Mouse (Mus musculus): ENCODE data around the gene Rab26.
A peak's percentile ranks its signal among the peaks of the same experiment; 100 is the strongest.

The Rab26 gene

DNA sequence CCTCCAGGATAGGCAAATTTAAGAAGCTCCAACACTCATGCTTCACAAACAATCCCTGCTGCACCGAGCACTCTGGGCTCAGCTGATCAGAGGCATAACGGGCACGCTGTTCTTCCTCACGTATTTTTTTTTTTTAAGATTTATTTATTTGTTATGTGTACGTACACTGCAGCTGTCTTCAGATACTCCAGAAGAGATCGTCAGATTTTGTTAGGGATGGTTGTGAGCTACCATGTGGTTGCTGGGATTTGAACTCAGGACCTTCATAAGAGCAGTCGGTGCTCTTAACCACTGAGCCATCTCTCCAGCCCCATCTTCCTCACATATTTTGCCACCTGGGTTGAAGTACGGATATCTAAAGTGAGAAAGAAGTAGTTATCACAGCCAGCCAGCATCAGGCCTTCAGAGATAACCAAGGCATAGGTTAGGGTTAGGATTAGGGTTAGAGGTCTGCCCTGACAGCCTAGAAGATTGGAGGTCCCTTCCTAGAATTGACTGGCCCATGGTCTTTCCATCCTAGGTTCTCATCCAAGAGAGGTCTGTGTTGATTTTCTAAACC lies at the start of gene Rab26:
TSS of gene Rab26 (minus strand) at position 51 of the 559 bp plus-strand sequence.
- no peak for DNase-seq

DNA sequence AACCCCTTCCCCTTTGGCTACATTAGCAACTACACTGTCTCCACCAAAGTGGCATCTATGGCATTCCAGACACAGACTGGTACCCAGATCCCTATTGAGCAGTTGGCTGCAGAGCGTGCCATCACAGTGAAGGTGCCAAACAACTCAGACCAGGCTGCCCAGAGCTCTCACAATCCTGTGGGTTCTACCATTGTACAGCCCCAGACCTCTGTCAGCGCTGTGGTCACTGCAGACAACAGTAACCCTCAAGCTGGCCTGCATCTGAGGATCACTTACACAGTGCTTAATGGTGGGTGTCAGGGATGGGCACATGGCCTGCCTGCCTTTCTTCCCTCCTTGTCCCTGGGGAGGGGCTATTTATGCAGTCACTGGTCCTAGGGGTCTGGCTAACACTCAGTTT lies 46.3 kb upstream of the Rab26 start:
- DNase-seq: peak in 1 of 2 experiments; percentile 52

DNA sequence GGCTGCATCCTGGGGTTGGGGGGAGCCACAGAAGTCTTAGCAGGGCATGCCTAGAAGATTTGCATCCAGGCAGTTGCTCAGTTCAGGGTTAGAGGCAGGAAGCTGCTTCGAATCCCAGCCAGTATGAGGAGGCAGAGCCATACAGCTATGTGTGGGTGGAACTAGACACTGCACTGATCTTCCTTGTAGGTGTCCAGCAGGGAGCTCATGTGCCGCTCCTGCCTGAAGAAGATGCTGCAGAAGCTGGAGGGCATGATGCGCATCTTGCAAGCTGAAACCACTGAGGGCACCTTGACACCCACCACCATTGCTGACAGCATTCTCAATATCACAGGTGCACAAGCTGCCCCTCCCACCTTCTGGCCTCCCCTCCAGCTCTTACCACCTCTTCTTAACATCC lies 45.5 kb upstream of the Rab26 start:
- no peak for DNase-seq

DNA sequence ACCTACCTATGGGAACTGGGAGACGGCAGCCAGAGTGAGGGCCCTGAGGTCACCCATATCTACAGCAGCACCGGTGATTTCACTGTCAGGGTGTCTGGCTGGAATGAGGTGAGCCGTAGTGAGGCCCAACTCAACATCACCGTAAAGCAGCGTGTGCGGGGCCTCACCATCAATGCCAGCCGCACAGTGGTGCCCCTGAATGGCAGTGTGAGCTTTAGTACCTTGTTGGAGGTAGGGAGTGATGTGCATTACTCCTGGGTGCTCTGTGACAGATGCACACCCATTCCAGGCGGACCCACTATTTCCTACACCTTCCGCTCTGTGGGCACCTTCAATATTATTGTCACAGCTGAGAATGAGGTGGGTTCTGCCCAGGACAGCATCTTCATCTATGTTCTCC lies 39.8 kb upstream of the Rab26 start:
- DNase-seq: no peak

DNA sequence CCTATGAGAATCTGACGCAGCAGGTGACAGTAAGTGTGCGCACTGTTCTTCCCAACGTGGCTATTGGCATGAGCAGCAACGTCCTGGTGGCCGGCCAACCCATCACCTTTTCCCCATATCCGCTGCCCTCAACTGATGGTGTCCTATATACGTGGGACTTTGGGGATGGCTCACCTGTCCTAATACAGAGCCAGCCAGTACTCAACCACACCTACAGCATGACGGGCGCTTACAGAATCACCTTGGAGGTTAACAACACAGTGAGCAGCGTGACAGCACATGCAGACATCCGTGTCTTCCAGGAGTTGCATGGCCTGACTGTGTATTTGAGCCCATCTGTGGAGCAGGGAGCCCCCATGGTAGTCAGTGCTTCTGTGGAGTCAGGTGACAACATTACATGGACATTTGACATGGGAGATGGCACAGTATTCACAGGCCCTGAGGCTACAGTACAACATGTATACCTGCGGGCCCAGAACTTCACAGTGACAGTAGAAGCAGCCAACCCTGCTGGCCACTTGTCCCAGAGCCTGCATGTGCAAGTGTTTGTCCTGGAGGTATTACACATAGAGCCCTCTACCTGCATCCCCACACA lies 38.7 kb upstream of the Rab26 start:
- DNase-seq: no peak

DNA sequence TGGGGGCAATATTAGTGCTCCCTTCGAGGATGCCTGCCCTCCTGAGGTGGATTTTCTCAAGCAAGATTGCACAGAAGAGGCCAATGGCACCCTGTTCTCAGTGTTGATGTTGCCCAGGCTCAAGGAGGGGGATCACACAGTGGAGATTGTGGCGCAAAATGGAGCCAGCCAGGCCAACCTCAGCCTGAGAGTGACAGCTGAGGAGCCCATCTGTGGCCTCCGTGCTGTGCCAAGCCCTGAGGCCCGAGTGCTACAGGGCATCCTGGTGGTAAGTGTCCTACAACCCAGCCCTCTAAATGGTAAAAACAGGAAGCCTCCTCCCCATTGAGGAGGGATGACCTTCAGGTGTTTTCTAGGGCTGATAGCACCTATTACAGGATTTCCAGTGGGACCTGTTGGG lies 35.8 kb upstream of the Rab26 start:
- peak; percentile 45 to 60 for DNase-seq

DNA sequence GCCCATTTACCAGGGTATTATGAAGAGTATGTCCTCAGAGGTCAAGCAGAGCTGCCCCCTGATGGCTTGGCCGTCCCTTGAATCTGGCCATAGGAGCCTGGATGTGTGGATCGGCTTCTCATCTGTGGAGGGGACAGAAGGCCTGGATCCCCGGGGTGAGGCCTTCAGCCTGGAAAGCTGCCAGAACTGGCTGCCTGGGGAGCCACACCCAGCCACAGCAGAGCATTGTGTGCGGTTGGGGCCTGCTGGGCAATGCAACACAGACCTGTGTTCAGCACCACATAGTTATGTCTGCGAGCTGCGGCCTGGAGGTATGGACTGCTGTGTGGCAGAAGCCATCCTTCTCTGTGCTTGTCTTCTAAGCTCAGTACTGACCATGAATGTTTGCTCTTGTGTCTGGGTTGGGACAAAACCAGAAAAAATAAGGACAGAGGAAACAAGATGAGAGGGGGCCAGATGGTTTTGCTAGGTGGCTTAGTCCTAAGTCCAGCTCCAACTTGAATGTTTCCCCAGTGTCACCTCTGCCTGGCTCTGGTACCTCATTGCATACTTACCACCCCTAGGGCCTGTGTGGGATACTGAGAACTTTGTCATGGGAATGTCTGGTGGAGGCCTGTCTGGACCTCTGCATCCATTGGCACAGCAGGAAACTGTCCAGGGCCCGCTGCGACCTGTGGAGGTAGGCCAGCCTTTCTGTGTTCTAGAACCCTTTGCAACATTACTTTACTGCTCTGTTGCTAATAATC lies 33.2 kb upstream of the Rab26 start:
- DNase-seq: peak; percentile 37 to 52

DNA sequence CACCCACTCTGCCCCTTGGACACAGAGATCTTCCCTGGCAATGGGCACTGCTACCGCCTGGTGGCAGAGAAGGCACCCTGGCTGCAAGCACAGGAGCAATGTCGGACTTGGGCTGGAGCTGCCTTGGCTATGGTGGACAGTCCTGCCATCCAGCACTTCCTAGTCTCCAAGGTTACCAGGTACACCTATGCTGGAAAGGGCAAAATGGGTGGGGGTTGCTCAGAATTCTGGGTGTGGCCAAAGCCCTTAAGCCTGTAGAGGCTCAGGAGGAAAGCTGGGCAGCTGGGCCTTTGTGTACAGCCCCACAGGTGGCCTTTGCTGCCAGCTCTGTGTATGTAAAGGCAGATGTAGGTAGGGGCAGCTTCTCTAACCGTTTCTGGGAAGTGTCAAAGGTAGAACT lies 31.8 kb upstream of the Rab26 start:
- DNase-seq: peak in 1 of 2 experiments; percentile 11

DNA sequence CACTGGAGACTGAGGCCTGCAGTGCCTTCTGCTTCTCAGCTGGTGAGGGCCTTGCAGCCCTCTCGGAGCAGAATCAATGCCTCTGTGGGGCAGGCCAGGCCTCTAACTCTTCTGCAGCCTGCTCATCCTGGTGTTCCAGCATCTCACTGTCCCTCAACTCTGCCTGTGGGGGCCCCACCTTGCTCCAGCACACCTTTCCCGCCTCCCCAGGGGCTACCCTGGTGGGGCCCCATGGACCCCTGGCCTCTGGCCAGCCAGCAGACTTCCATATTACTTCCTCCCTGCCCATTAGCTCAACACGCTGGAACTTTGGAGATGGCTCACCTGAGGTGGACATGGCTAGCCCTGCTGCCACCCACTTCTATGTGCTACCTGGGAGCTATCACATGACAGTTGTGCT lies 31.1 kb upstream of the Rab26 start:
- DNase-seq: peak in 1 of 2 experiments; percentile 20

DNA sequence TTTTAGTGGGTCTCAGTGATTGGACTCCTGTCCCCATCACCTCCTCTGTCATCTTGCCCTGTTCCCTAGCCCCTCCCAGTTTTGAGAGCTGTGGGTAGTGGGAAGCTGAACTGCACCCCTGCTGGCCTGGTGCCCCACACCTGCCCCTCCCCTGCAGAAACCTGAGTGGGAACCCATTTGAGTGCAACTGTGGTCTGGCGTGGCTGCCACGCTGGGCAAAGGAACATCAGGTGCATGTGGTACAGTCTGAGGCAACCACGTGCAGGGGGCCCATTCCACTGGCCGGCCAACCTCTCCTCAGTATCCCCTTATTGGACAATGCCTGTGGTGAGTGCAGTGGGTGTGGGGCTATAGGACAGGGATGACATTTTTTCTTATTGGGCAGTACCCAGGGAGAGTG lies 30.4 kb upstream of the Rab26 start:
- DNase-seq: peak in 1 of 2 experiments; percentile 11

DNA sequence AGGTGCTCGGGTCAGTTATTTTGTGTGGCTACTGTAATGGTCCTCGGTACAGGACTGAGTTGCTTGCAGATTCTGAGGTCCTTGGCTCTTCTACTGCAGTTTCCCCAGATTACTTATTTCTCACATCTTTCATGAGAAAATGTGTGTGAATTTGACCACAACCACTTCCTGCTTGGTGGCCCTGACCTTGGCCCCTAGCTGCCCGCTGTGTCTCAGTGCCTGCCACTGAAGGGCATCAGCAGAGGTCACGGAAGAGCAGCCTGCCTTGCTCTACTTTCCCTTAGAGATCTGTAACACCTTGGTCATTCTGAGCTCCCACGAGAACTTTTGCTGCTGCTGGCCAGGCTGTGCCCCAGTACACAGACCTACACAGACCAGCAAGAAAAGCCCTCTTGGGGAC lies 29.6 kb upstream of the Rab26 start:
- DNase-seq: no peak

DNA sequence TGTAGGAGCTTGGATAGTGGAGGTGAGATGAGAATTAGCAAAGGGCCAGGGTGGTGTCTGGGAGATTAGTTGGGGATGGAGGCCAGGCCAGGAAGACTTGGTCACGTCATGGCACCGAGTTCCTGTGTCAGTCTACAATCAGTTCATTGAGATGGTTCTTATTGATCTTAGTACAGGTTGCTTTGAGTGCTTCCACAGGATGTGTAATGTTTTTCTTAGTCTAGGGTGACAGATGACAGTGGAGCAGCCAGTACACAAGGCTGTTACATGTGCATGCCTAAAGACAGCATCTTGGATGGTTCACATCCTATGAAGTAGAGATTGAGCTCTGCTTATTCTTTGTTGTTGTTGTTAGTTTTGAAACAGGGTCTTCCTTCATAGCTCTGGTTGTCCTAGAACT lies 27.6 kb upstream of the Rab26 start:
- DNase-seq: no peak

DNA sequence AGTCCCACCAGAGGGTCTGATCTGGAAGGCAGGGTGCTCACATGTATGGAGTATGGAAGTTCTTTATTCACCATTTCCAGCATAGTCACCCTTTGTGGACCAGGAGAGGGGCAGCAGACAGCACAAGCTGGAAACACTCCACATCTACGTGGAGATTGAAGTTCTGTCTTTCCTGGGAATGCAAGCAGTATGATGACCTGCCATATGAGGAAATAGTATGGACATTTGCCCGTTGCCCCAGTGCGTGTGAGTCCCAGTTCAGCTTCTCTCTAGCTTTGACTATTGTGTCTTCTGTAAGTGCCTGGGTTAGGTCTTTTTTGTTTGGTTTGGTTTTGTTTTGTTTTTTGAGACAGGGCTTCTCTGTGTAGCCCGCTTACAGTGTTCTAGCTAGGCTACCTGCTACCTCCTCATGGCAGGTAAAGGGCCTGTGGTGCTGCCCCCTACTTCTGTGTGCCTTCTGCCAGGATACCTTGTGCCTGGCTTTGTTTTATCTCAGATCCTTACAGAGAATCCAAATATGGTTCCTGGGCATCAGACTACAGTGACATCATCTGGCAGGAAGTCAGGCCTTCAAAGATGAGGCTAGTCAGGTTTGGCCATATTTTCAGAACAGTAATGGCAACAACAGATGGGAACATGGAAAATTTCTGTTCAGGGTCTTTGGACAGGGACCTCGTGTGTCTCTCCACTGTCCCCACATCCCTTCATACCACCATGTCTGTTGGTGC lies 26.5 kb upstream of the Rab26 start:
- DNase-seq: peak; percentile 72 to 79

DNA sequence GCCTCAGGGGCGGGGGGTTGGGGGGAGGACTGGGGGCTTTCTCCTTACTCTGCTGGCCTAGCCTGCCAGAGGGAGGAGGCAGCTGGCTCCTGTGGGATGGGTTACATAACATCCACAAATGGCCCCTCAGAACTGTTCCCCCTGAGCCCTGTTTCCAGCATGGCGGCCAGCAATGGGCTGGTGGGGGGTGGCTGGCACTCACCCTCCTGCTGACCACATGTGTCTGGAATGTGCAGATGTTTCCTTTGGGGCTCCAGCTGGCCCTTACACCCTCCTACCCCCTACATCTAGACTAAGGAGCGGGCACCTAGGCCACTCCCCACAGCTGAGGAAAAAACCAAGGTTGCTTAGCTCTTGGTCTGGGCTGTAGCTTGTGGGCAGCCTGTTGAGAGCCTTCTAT lies 25.1 kb upstream of the Rab26 start:
- DNase-seq: peak in 1 of 2 experiments; percentile 29

DNA sequence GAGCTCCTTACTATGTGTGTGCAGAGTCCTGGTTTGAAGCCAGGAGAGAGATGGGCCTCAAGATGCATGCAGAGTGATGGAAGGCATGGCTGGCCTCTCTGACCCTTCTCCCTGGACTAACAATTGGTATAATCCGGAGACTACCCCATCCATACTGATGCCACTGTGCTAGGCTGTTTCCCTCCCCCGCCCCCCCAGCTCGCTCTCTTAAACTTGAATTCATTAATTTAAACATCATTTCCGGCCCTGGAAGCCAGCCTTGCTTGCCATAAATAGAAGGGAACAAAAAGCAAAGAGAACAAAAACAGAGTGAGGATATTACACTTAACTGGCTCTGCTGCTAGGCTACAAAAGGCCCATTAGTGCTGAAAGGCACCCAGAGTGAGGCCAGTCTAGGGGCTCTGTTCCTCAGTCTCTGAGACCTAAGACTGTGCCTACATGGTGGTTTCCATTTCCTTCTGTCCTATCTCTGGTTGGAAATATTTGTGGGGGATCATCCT lies 24.6 kb upstream of the Rab26 start:
- DNase-seq: peak in 1 of 2 experiments; percentile 13

DNA sequence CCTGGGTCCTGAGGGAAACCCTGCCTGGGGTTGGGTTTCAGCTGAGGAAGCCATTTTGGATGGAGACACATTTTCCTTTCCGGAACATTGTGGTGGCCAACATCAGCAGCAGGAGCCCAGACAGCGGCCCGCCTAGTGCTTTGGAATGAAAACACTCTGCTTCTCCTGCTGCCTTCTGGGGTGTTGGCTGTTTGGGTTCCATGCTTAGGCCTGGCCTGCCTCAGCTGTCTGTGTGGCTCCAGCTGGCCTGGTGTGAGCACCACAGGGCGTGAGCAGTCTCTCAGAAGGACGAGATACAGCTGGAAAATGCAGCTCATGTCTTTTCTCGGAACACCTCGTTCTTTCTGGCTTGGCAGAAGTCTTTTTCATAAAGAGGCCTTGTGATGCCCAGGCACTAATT lies 23.1 kb upstream of the Rab26 start:
- peak in 1 of 2 experiments; percentile 18 for DNase-seq

DNA sequence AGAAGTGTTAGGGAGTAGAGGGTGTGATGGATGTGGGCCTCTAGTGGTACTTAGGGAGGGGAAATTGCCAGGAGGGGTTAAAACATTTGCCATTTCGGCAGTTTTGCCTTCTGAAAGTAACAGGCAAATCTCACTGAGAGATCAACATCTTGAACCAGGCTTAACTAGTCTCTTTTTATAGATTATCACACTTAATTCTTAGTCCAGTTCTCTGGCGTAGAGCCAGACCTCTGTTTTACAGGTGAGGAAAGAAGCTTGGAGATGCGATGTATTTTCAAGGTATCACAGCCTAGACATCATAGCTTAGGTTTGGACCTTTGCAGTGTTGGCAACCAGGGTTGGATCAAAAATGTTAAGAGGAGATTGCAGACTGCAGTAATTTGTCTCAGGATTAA lies 17.0 kb upstream of the Rab26 start:
- peak in 1 of 2 experiments; percentile 30 for DNase-seq

DNA sequence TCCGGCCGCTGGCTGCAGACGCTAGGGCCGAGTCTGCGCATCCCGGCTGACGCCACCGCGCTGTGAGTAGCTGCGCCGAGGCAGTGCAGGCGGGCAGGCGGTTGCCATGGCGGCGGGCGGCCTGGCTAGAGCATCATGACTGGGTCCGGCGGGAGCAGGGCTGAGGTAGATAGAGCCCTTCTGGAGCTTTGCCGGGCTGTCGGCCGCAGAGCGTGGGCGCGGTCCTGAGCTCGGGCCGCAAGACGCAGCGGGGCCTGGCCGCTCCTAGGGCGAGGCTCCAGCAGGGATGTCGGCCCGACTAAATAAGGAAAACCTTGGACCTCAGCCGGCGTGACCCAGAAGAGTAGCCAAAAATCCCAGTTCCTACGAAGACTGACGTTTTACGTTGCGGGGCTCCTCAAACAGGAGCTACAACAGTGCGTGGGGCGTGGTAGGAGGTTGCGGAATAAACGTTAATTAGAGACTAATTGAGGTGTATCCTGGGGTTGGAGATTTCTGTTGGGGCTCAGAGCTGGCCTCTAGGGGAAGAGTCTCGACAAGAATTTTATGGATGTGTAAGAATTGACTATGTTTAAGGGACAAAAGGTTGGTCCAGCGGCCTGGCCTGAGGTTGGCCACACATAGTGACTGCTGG lies 16.5 kb upstream of the Rab26 start:
- DNase-seq: peak; percentile 88

DNA sequence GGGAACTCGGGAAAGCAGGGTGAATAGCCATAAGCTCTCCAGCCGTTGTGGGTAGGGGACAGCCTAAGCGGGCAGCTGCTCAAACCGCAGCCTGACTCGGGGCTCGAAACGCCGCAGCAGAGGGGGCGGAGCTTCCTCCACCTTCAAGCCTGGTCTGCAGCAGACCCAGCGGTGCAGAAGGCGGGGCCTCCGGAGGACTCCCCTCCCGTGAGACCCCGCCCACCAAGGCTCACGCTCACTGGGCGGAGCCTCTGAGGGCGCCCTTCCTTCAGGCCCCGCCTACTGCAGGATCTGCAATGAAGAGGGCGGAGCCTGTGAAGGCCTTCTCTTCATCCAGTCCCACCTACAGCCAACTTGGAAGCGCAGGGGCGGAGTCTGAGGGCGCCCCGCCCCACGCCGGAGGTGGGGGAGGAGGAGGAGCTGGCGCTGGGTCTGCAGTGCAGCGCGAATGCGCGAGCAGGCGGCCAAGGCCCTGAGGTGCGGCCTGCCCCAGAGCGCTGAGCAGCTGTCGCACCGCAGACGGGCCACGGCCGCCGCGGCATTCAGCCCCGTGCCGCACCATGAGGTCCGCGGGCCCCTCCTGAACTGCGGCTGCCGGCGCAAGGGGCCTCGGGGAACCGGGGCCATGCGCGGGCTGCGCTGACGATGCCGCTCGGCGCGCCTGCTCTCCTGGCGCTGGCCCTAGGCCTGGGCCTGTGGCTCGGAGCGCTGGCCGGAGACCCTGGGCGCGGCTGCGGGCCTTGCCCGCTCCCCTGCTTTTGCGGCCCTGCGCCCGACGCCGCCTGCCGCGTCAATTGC lies 15.8 kb upstream of the Rab26 start, which contains the start of gene Pkd1:
TSS of gene Pkd1 (plus strand) at position 217 of the 798 bp plus-strand sequence.
- DNase-seq: peak; percentile 98 to 99

DNA sequence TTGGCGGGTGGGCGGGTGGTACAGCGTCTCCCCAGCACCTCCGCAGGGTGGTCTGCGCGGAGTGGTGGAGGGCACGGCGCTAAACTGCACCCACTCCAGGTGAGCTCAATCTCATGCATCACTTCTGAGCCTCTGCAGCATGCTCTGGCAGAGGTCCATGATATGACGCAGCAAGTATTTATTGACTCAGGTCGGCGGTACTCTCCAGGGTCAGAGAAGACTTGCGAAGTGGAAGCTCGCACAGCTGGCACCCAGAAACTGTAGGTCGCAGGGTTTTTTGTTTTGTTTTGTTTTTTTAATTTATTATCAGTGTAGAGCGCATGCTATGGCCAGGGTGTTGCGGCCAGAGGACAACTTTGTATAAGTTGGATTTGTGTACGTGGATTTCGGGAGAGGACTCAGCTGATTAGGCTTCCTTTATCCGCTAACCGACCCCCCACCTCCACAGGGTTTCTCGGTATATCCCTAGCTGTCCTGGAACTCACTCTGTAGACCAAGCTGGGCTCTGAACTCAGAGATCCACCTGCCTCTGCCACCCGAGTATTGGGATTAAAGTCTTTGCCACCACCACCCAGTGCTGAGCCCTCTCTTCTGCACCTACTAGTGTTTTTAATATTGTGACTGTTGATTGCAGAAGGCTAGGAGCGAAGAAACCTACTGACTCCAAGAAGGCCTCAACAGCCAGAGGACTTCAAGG lies 15.1 kb upstream of the Rab26 start:
- DNase-seq: peak; percentile 74 to 80

DNA sequence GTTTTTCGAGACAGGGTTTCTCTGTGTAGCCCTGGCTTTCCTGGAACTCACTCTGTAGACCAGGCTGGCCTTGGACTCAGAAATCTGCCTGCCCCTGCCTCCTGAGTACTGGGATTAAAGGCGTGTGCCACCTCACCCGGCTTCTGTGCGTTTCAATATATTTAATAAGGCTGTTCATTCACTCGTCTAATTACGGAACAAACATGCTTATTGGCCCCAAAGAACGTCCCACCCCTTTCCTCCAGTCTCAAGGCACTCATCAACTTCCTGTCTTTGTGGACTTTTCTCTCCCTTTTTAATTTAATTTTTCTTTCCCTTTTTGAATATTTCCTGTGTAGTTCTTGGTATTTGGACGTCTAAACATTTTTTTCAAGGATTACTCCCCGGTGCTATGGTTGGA lies 14.4 kb upstream of the Rab26 start:
- no peak for DNase-seq
